Mouse (Mus musculus) lung, embryonic 14.5 days (tissue): ENCODE results near the gene Spag8. TPM values are rescaled to one million over a fixed set of nuclear protein-coding genes. Genes with fewer than 3 reads are reported as not detected.
A peak's percentile ranks its signal among the peaks of the same experiment; 100 is the strongest.

Source experiments
- ATAC-seq: fragments of 200-750 bp; cut with Nextera tagmentation; 2 replicates; pipeline ENCODE4 v1.8.0; 2017; ENCODE audit warnings: mild to moderate bottlenecking, moderate TSS enrichment, moderate library complexity; ENCODE audit not compliant: insufficient read depth
- DNase-seq: peaks from one replicate; pipeline ENCODE4 v3.0.0-alpha.2; 2015
- H3K27ac ChIP-seq: fragments of 300-500 bp; sonication (generic); 2 replicates; pipeline ENCODE4 v1.5.1; 2014; ENCODE audit warnings: low read depth, mild to moderate bottlenecking, moderate library complexity
- H3K27me3 ChIP-seq: fragments of 300-500 bp; sonication (generic); 2 replicates; pipeline ENCODE4 v1.6.1; 2014; ENCODE audit warnings: low read length, control low read depth; ENCODE audit not compliant: insufficient read depth
- H3K36me3 ChIP-seq: fragments of 300-500 bp; sonication (generic); 2 replicates; pipeline ENCODE4 v1.6.1; 2014; ENCODE audit warnings: control low read depth; ENCODE audit not compliant: insufficient read depth
- H3K4me1 ChIP-seq: fragments of 300-500 bp; sonication (generic); 2 replicates; pipeline ENCODE4 v1.6.1; 2014; ENCODE audit warnings: antibody characterized with exemption, control low read depth; ENCODE audit not compliant: insufficient read depth
- H3K4me2 ChIP-seq: fragments of 300-500 bp; sonication (generic); 2 replicates; pipeline ENCODE4 v1.6.1; 2014; ENCODE audit warnings: mild to moderate bottlenecking
- H3K4me3 ChIP-seq: fragments of 300-500 bp; sonication (generic); 2 replicates; pipeline ENCODE4 v1.5.1; 2014; ENCODE audit warnings: low read depth, low read length
- H3K9ac ChIP-seq: fragments of 300-500 bp; sonication (generic); 2 replicates; pipeline ENCODE4 v1.6.1; 2014
- H3K9me3 ChIP-seq: fragments of 300-500 bp; sonication (generic); 2 replicates; pipeline ENCODE4 v1.6.1; 2016; ENCODE audit warnings: low read depth, low read length, control low read depth
- CTCF ChIP-seq: IDR thresholded peaks from 2 replicates; pipeline ENCODE4 v1.5.1; 2016; ENCODE audit warnings: antibody characterized with exemption, low read depth
- WGBS: fragments of 180-500 bp; shearing (Covaris S2); extraction: QIAGEN DNeasy Blood & Tissue Kit; methylation state at CpG from one replicate; pipeline ENCODE4 v1.1.7; 2014; 5-methylcytosine and 5-hydroxymethylcytosine counted together
- polyA plus RNA-seq: library from polyadenylated mRNA; unstranded; fragments of >200 nt; fragmentation: Nextera tagmentation; extraction: Ambion mirVana; gene quantifications from 2 replicates; pipeline ENCODE4 v1.2.1, GENCODE M21; 2014

Gene Spag8
- polyA plus RNA-seq = 0.68 and 1.6 TPM in 2 replicates

GRCm38 (mm10) chr4:43653161-43654015, at the start of gene Spag8:
Gene Spag8 (minus strand): TSS chr4:43653594.
- Histone ChIP-seq H3K27me3 (no peaks in the 10 kb centered on the region), H3K4me2 (peak within 1 kb of the TSS; percentile 55), H3K9ac (no peak within 1 kb of the TSS), H3K4me3 (peak within 1 kb of the TSS; percentile 29), H3K27ac (no peak within 1 kb of the TSS), H3K9me3 (peaks cover 5% of the 10 kb centered on the region; the same call in 1 of the 2 replicates), H3K4me1 (no peaks in the 10 kb centered on the region), H3K36me3 (0 out of 2 replicates have a peak, but pooled peaks cover 8% of the 10 kb centered on the region)
- no peak for TF ChIP-seq CTCF
- ATAC-seq (0 out of 2 replicates have a peak, but pooled peaks have one; percentile 30), DNase-seq (peak; percentile 78)
- 12% methylated on average over 24 of the region's 24 CpGs for WGBS

- DNase-seq (no peak), ATAC-seq (no peak)
- no peaks in the 10 kb centered on the region for H3K9me3 ChIP-seq
- H3K9ac ChIP-seq = no peak within 1 kb of the TSS
- no peaks in the 10 kb centered on the region for H3K36me3 ChIP-seq
- H3K27me3 ChIP-seq = no peaks in the 10 kb centered on the region
- 85% methylated on average over 6 of the region's 6 CpGs for WGBS
- no peak for TF ChIP-seq CTCF
- H3K4me3 ChIP-seq = no peak within 1 kb of the TSS
- H3K4me1 ChIP-seq = no peaks in the 10 kb centered on the region
- no peak within 1 kb of the TSS for H3K4me2 ChIP-seq
- H3K27ac ChIP-seq = no peak within 1 kb of the TSS
Measured at GRCm38 (mm10) chr4:43700707-43701106, 47.3 kb upstream of the Spag8 start, which contains the start of gene Olfr70. Gene Olfr70 (minus strand): TSS chr4:43700807.

GRCm38 (mm10) chr4:43696561-43696960, 43.2 kb upstream of the Spag8 start:
- no peaks in the 10 kb centered on the region for H3K36me3 ChIP-seq
- no peak for ATAC-seq
- no peak for DNase-seq
- H3K27ac ChIP-seq = no peak overlapping the region
- no peak overlapping the region for H3K4me2 ChIP-seq
- no peak for TF ChIP-seq CTCF
- no peak overlapping the region for H3K9ac ChIP-seq
- H3K4me1 ChIP-seq = no peaks in the 10 kb centered on the region
- no peak overlapping the region for H3K4me3 ChIP-seq
- H3K27me3 ChIP-seq = no peaks in the 10 kb centered on the region
- H3K9me3 ChIP-seq = no peaks in the 10 kb centered on the region
- WGBS = 87% methylated on average over 13 of the region's 13 CpGs

- ATAC-seq = peak; percentile 73
- Histone ChIP-seq H3K36me3 (no peaks in the 10 kb centered on the region), H3K27ac (no peak overlapping the region), H3K4me3 (no peak overlapping the region), H3K4me1 (no peaks in the 10 kb centered on the region), H3K9me3 (no peaks in the 10 kb centered on the region), H3K4me2 (no peak overlapping the region), H3K9ac (no peak overlapping the region), H3K27me3 (no peaks in the 10 kb centered on the region)
- DNase-seq = peak; percentile 34
- no peak for TF ChIP-seq CTCF
- WGBS = 21% methylated on average over 9 of the region's 9 CpGs
Measured at GRCm38 (mm10) chr4:43695249-43695671, 41.9 kb upstream of the Spag8 start.

GRCm38 (mm10) chr4:43694439-43695248, 41.2 kb upstream of the Spag8 start:
- Histone ChIP-seq H3K9ac (no peak overlapping the region), H3K27me3 (no peaks in the 10 kb centered on the region), H3K4me2 (no peak overlapping the region), H3K9me3 (no peaks in the 10 kb centered on the region), H3K36me3 (no peaks in the 10 kb centered on the region), H3K27ac (no peak overlapping the region), H3K4me1 (no peaks in the 10 kb centered on the region), H3K4me3 (no peak overlapping the region)
- no peak for ATAC-seq
- no peak for DNase-seq
- no peak for TF ChIP-seq CTCF
- 69% methylated on average over 1 of the region's 1 CpGs for WGBS

GRCm38 (mm10) chr4:43693806-43694241, 40.4 kb upstream of the Spag8 start:
- ATAC-seq (0 out of 2 replicates have a peak, but pooled peaks have one; percentile 28), DNase-seq (no peak)
- Histone ChIP-seq H3K9me3 (no peaks in the 10 kb centered on the region), H3K4me1 (no peaks in the 10 kb centered on the region), H3K36me3 (no peaks in the 10 kb centered on the region), H3K4me3 (no peak overlapping the region), H3K27ac (no peak overlapping the region), H3K27me3 (no peaks in the 10 kb centered on the region), H3K9ac (no peak overlapping the region), H3K4me2 (no peak overlapping the region)
- WGBS = 56% methylated on average over 5 of the region's 5 CpGs
- no peak for TF ChIP-seq CTCF

- 74% methylated on average over 5 of the region's 5 CpGs for WGBS
- no peaks in the 10 kb centered on the region for H3K9me3 ChIP-seq
- DNase-seq (no peak), ATAC-seq (no peak)
- no peak overlapping the region for H3K4me2 ChIP-seq
- H3K27ac ChIP-seq = no peak overlapping the region
- H3K27me3 ChIP-seq = no peaks in the 10 kb centered on the region
- H3K36me3 ChIP-seq = 0 out of 2 replicates have a peak, but pooled peaks cover 3% of the 10 kb centered on the region
- H3K4me3 ChIP-seq = no peak overlapping the region
- no peak overlapping the region for H3K9ac ChIP-seq
- TF ChIP-seq CTCF = no peak
- no peaks in the 10 kb centered on the region for H3K4me1 ChIP-seq
Measured at GRCm38 (mm10) chr4:43691026-43691425, 37.6 kb upstream of the Spag8 start.
